Mouse (Mus musculus) embryonic facial prominence, embryonic 10.5 days (tissue): ENCODE data around the gene Dhx58. TPM values are rescaled to one million over a fixed set of nuclear protein-coding genes. Genes with fewer than 3 reads are reported as not detected.

ENCODE experiments used
- DNase-seq: peaks from one replicate; pipeline ENCODE4 v3.0.0-alpha.2; 2017; ENCODE audit warnings: low spot score
- H3K27ac ChIP-seq: fragments of 300-500 bp; sonication (generic); replicated peaks from 2 replicates; pipeline ENCODE4 v1.5.1; 2016; ENCODE audit warnings: mild to moderate bottlenecking
- H3K27me3 ChIP-seq: fragments of 300-500 bp; sonication (generic); replicated peaks from 2 replicates; pipeline ENCODE4 v1.6.1; 2016; ENCODE audit warnings: low read depth, mild to moderate bottlenecking; ENCODE audit not compliant: poor library complexity, severe bottlenecking
- H3K36me3 ChIP-seq: fragments of 300-500 bp; sonication (generic); replicated peaks from 2 replicates; pipeline ENCODE4 v1.6.1; 2016; ENCODE audit warnings: mild to moderate bottlenecking, moderate library complexity
- H3K4me1 ChIP-seq: fragments of 300-500 bp; sonication (generic); 2 replicates; pipeline ENCODE4 v1.6.1; 2016
- H3K4me3 ChIP-seq: fragments of 300-500 bp; sonication (generic); 2 replicates; pipeline ENCODE4 v1.5.1; 2016; ENCODE audit warnings: mild to moderate bottlenecking, moderate library complexity
- H3K9me3 ChIP-seq: fragments of 300-500 bp; sonication (generic); 2 replicates; pipeline ENCODE4 v1.6.1; 2016; ENCODE audit warnings: mild to moderate bottlenecking
- WGBS: fragments of 180-500 bp; shearing (Covaris S2); methylation state at CpG from one replicate; pipeline ENCODE4 v1.1.7; 2016; 5-methylcytosine and 5-hydroxymethylcytosine counted together
- polyA plus RNA-seq: library from polyadenylated mRNA; unstranded; fragments of >200 nt; fragmentation: Nextera tagmentation; extraction: Ambion mirVana; gene quantifications from 2 replicates; pipeline ENCODE4 v1.2.1, GENCODE M21; 2016

The Dhx58 gene
- polyA plus RNA-seq, result 3.3 and 3.6 TPM in 2 replicates

DNA sequence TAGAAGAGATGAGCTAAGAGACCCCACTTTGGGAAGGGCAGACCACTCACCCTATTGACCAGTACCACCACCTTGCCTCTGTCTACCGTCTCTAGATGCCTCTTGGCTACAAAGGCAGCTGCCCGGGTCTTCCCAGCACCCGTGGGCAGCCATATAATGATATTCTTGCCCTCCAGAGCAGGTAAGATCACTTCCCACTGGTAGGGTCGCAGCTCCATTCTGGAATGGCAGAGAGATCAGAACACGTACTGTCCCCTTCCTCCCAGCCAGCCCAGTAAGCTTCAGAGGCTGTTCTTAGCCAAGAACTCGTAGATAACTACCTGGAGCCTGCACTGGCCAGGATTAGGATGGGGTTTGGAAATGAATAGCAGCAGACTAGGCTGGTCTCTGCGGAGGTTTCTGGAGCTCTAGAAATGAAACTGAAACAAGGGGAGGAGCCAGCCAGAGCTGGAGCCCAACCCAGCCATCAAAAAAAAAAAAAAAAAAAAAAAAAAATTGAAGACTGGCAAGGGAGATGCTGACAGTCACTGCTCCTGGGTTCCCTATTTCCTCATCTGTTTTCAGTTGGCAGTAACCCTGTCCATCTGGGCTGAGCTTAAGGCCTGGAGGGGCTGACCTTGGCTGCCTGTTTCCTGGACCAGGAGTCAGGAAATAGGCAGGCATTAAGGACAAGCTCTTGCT, at the start of gene Dhx58:
Gene Dhx58, minus strand, starts transcription at position 421 of the 681 bp plus-strand sequence.
- whole genome bisulfite sequencing, result 72% methylated on average over 7 of the region's 7 CpGs

GRCm38 (mm10) chr11:100752294-100752693, 48.2 kb upstream of the Dhx58 start:
- Histone ChIP-seq H3K9me3 (no peaks in the 10 kb centered on the region), H3K27ac (no peak overlapping the region), H3K4me1 (no peaks in the 10 kb centered on the region), H3K36me3 (no peaks in the 10 kb centered on the region), H3K4me3 (no peak overlapping the region), H3K27me3 (peaks cover 43% of the 10 kb centered on the region)
- WGBS, result 48% methylated on average over 10 of the region's 10 CpGs
- DNase-seq, result no peak

More for the DNA sequence above, at the start of gene Dhx58:
- H3K9me3 ChIP-seq, result no peaks in the 10 kb centered on the region
- peaks cover 43% of the 10 kb centered on the region for H3K4me1 ChIP-seq
- H3K27me3 ChIP-seq, result peaks cover 9% of the 10 kb centered on the region; the same call in 1 of the 2 replicates
- peaks cover 48% of the 10 kb centered on the region for H3K36me3 ChIP-seq
- DNase-seq, result peak; percentile 20
- H3K4me3 ChIP-seq, result peak within 1 kb of the TSS; percentile 26; the same call in 1 of the 2 replicates
- H3K27ac ChIP-seq, result no peak within 1 kb of the TSS

- Histone ChIP-seq H3K4me1 (peaks cover 6% of the 10 kb centered on the region), H3K27ac (no peak overlapping the region), H3K9me3 (no peaks in the 10 kb centered on the region), H3K36me3 (no peaks in the 10 kb centered on the region), H3K27me3 (peaks cover 35% of the 10 kb centered on the region), H3K4me3 (no peak overlapping the region)
- no peak for DNase-seq
- 89% methylated on average over 16 of the region's 16 CpGs for WGBS
Observed at GRCm38 (mm10) chr11:100750127-100750526, 46.1 kb upstream of the Dhx58 start.

- DNase-seq, result no peak
- WGBS, result 53% methylated on average over 25 of the region's 25 CpGs
- H3K4me3 ChIP-seq, result no peak overlapping the region
- H3K27me3 ChIP-seq, result peaks cover 35% of the 10 kb centered on the region
- no peak overlapping the region for H3K27ac ChIP-seq
- peaks cover 6% of the 10 kb centered on the region for H3K4me1 ChIP-seq
- no peaks in the 10 kb centered on the region for H3K36me3 ChIP-seq
- no peaks in the 10 kb centered on the region for H3K9me3 ChIP-seq
Observed at GRCm38 (mm10) chr11:100749469-100749868, 45.4 kb upstream of the Dhx58 start.

- 83% methylated on average over 4 of the region's 4 CpGs for WGBS
- Histone ChIP-seq H3K4me1 (peaks cover 6% of the 10 kb centered on the region), H3K36me3 (no peaks in the 10 kb centered on the region), H3K4me3 (no peak overlapping the region), H3K27ac (no peak overlapping the region), H3K9me3 (no peaks in the 10 kb centered on the region), H3K27me3 (peaks cover 35% of the 10 kb centered on the region)
- DNase-seq, result no peak
Observed at GRCm38 (mm10) chr11:100748620-100749019, 44.5 kb upstream of the Dhx58 start.

DNA sequence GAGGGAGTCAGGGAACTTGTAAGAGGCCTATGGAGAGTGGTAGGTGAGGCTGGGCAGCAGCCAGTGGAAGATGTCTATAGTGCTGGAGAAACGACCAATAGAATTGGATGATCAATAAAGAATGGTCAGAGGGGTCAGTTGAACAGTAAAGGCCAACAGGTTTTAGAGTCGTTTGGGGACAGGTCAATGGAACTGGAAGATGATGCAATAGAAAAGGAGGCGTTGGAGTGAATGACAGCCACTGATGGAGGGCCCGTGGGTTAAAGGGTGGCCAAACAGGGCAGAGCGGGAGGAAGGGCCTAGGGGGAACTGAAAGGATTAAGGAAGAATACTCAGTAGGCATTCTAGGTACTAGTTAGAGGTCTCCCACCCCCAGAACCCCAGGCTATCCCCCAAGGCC, 43.0 kb upstream of the Dhx58 start:
- Histone ChIP-seq H3K4me3 (no peak overlapping the region), H3K4me1 (peaks cover 6% of the 10 kb centered on the region), H3K9me3 (no peaks in the 10 kb centered on the region), H3K27me3 (peaks cover 33% of the 10 kb centered on the region), H3K27ac (no peak overlapping the region), H3K36me3 (no peaks in the 10 kb centered on the region)
- 74% methylated on average over 5 of the region's 5 CpGs for WGBS
- DNase-seq, result no peak

DNA sequence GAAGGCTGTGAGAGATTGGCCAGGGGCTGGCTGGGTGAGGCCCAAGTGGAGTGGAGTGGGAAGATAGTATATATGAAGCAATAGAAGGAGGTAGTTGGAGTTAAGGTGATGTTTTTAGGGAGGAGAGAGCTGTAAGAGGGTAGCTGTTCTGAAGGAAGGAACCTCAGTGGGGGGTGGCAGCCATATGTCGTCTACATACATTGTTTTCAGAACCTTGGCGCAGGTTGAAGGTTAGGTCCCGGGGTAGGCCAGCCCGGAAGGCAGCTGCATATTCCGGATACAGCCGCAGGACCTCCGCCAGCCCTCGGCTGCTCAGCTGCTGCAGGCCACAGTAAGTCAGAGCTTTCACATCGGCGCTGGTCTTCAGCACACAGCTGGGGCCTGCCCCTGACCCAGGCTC, 42.5 kb upstream of the Dhx58 start:
- Histone ChIP-seq H3K27me3 (peaks cover 30% of the 10 kb centered on the region), H3K9me3 (no peaks in the 10 kb centered on the region), H3K36me3 (no peaks in the 10 kb centered on the region), H3K4me1 (peaks cover 6% of the 10 kb centered on the region), H3K4me3 (no peak overlapping the region), H3K27ac (no peak overlapping the region)
- DNase-seq, result no peak
- 82% methylated on average over 10 of the region's 10 CpGs for WGBS

GRCm38 (mm10) chr11:100745085-100745484, 41.0 kb upstream of the Dhx58 start:
- Histone ChIP-seq H3K4me3 (no peak overlapping the region), H3K27me3 (peaks cover 23% of the 10 kb centered on the region), H3K36me3 (no peaks in the 10 kb centered on the region), H3K27ac (no peak overlapping the region), H3K4me1 (peaks cover 6% of the 10 kb centered on the region), H3K9me3 (no peaks in the 10 kb centered on the region)
- DNase-seq, result peak; percentile 60
- 15% methylated on average over 6 of the region's 6 CpGs for WGBS

DNA sequence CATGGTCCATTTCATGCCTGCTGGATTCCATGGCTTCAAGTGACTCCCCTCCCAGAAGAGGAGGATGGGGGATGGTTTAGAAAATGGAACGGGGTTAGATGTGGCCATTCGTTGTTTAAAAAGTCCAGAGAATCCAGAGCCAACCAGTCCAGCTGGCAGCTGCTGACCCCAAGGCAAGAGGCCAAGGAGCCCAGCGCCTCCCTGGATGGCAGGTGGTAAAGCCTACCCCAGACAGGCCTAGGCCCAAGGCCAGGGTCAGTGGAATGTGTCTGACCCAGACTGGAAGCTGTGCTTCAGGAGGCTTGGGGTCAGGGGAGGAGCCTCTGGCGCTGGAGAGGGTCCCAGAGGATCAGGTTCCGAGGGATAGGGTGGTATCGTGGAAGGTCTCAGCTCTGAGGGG, 37.3 kb upstream of the Dhx58 start:
- Histone ChIP-seq H3K4me1 (peaks cover 21% of the 10 kb centered on the region), H3K4me3 (no peak overlapping the region), H3K9me3 (no peaks in the 10 kb centered on the region), H3K36me3 (no peaks in the 10 kb centered on the region), H3K27me3 (no peaks in the 10 kb centered on the region), H3K27ac (no peak overlapping the region)
- WGBS, result 80% methylated on average over 6 of the region's 6 CpGs
- DNase-seq, result no peak

DNA sequence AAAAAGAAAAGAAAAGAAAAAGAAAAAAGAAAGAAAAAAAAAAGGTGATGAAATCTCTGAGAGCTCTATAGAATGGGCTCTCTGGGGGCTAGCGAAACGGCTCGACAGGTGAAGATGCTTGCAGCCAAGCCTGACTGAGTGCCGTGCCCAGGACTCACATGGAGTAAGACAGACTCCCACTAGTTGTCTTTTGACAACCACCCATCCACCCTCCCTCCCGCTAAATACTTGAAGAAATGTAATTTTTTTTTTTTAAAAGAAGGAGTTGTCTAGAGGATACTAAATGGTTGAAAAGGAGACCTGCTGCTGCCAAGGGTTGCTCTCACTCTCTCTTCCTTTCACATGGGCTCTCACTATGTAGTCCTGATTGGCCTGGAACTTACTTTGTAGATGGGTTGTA, 34.7 kb upstream of the Dhx58 start:
- Histone ChIP-seq H3K4me3 (peak overlapping the region; percentile 97), H3K4me1 (peaks cover 22% of the 10 kb centered on the region), H3K9me3 (no peaks in the 10 kb centered on the region), H3K27ac (peak overlapping the region; percentile 91), H3K36me3 (0 out of 2 replicates have a peak, but pooled peaks cover 5% of the 10 kb centered on the region), H3K27me3 (no peaks in the 10 kb centered on the region)
- DNase-seq, result no peak
- WGBS, result 26% methylated on average over 5 of the region's 5 CpGs

GRCm38 (mm10) chr11:100738066-100738604, 34.1 kb upstream of the Dhx58 start, which contains the start of gene Rab5c:
Rab5c (minus strand) TSS chr11:100738215.
- Histone ChIP-seq H3K9me3 (no peaks in the 10 kb centered on the region), H3K4me3 (peak within 1 kb of the TSS; percentile 97), H3K27me3 (no peaks in the 10 kb centered on the region), H3K4me1 (peaks cover 22% of the 10 kb centered on the region), H3K27ac (peak within 1 kb of the TSS; percentile 91), H3K36me3 (peaks cover 8% of the 10 kb centered on the region)
- under 1% methylated on average over 39 of the region's 39 CpGs for WGBS
- DNase-seq, result peak; percentile 99

DNA sequence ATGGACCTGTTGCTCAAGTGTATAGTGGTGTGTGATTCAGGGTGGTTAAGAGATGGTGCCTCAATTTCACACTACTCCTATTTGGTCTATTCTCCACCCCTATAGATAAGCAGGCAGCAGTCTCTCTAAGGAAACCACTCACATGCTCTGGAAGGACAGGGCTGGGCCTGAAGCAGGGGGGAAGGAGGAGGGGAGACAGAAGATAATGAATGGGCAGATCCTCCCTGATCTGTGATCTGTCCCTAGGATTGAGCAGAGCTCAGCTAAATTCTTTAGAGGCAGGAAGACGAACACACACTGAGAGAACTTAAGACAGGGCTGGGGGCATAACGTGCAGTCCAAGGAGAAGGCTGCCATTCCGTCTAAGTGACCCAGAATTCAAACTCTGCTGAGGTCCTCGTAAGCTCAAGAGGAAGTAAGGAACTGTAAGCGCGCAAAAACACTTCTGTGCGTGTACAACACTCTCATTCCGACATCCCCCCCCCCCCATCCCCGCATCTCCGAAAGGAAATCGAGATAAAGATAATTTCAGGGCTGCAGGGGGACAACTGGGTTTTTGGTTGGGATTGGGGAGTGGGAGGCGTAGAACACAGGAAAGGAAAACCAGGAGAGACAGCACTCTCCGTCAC, 33.1 kb upstream of the Dhx58 start:
- Histone ChIP-seq H3K27me3 (no peaks in the 10 kb centered on the region), H3K4me1 (peaks cover 22% of the 10 kb centered on the region), H3K27ac (peak overlapping the region; percentile 91), H3K9me3 (no peaks in the 10 kb centered on the region), H3K36me3 (peaks cover 17% of the 10 kb centered on the region), H3K4me3 (peak overlapping the region; percentile 97)
- DNase-seq, result no peak
- 2% methylated on average over 13 of the region's 13 CpGs for WGBS

- no peak overlapping the region for H3K27ac ChIP-seq
- H3K36me3 ChIP-seq, result peaks cover 22% of the 10 kb centered on the region
- DNase-seq, result no peak
- 86% methylated on average over 4 of the region's 4 CpGs for WGBS
- H3K4me1 ChIP-seq, result peaks cover 22% of the 10 kb centered on the region
- H3K27me3 ChIP-seq, result no peaks in the 10 kb centered on the region
- peak overlapping the region; percentile 97 for H3K4me3 ChIP-seq
- no peaks in the 10 kb centered on the region for H3K9me3 ChIP-seq
Observed at GRCm38 (mm10) chr11:100736746-100737080, 32.6 kb upstream of the Dhx58 start.
